Mouse (Mus musculus): ENCODE measurements around the gene Slc39a11.

DNA sequence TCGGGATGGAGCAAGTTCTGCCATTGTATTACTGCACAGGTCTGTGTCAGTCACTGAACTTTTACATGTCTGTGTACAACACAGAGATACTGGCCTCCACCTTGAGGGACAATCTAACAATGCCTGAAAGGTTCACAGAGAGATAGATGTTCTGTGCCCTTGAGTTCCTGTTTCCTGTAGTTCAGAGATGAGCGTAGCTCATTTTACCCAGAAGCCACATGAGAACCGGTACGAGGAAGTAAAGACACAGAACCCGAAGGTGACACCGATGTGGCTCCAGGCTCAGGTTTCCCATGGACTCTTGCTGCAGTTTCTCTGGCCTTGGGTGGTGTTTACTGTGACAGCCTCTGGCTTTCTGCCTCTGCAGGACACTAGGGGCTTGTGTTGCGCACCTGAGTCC lies 398.7 kb downstream of the Slc39a11 start:
- no peak for TF ChIP-seq CTCF (IDR thresholded peaks at IDR 0.05; ENCODE audit: extremely low read depth, insufficient read length, insufficient replicate concordance, low read depth, low read length)
- no peak for TF ChIP-seq POLR2A (IDR thresholded peaks at IDR 0.05; ENCODE audit: low read depth, low read length)

All from small intestine, adult 2 months (tissue).